Comparison of ENCODE assay signal across 11 mouse cellular contexts in the genomic region with DNA sequence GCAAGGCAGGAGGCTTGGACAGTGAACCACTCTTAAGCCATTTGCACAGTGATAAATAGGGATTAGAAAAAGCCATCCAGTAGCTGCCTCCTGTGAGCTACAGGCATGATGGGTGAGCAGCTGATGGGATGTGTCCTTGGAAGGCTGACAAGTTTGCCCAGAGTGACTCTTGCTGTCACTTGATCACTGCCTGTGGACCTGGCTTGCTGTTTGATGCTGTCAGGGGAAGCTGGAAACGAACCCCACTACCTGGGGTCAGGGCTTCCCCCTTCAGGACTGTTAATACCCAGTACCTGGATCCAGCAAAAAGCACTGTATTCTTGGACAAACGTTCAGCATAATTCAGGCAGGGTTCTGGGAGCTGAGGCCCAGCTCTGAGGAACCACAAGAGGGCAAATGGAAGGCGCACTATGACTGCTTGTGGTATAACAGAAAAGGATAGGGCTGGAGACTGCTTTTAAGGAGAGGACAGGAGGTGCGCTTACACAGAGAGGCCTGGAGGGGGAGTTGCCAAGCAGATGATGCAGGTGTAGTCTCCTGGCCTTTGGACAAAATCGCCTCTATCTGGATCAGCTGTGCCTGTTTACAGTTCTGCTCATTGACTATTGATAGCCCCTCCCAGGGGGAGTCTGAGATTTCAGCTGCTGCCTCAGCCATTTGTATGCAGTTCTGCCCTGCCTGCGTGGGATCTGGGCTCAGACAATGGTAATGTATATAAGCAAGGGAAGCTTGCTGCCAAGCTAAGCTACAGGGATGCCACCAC. TPM values are rescaled to one million over a fixed set of nuclear protein-coding genes. Genes with fewer than 3 reads are reported as not detected.
A peak's percentile ranks its signal among the peaks of the same experiment; 100 is the strongest.
DNase-seq lines count a peak whose midpoint lies in the region; ATAC-seq and TF ChIP-seq lines count a peak whose summit lies in the region.
"Had no signal": no experiment of that assay in that cellular context is flagged by ENCODE, and none has a peak within 500 bp of the region (broad histone marks: within the 10 kb centered on the region; RNA-seq: fewer than 3 reads in every experiment).

No protein-coding gene starts in this region.

- H3K4me1 ChIP-seq in forebrain, postnatal 0 days (ENCODE audit: insufficient read depth) = peaks cover 6% of the 10 kb centered on the region; the same call in 1 of the 2 replicates
- H3K4me1 ChIP-seq in forebrain, embryonic 10.5 days = peaks cover 28% of the 10 kb centered on the region
- H3K4me1 ChIP-seq in liver, postnatal 0 days (ENCODE audit: insufficient read depth) = peaks cover 29% of the 10 kb centered on the region
- no peaks in the 10 kb centered on the region; the same call in 1 of the 2 replicates for H3K4me1 ChIP-seq in cerebellum, adult 2 months (ENCODE audit: control insufficient read depth, insufficient read depth, low read length)

- no peak for DNase-seq in forebrain, postnatal 0 days
- no peak for DNase-seq in forebrain, embryonic 10.5 days (ENCODE audit: extremely low spot score, low spot score)
- peak; percentile 21 for DNase-seq in thymus, postnatal 0 days (ENCODE audit: low spot score)
- DNase-seq in thymus, postnatal 10 days (ENCODE audit: low spot score in 2 of 2) = no peak
- DNase-seq in liver, postnatal 0 days = no peak
- peak; percentile 53 for DNase-seq in thymus, postnatal 4 days
- DNase-seq in ovary, postnatal 14 days (ENCODE audit: low spot score) = no peak
- no peak for DNase-seq in cerebellum, adult 2 months
- DNase-seq: cerebellum, adult 9-10 months; kidney, adult 11 months had no signal

- TF ChIP-seq CTCF in forebrain, postnatal 0 days (IDR thresholded peaks at IDR 0.05; ENCODE audit: low read depth) = 0 out of 2 replicates have a peak, but pooled peaks have one; percentile 36
- peak; percentile 60 for TF ChIP-seq CTCF in liver, postnatal 0 days (IDR thresholded peaks at IDR 0.05; ENCODE audit: low read depth)
- no peak for TF ChIP-seq CTCF in cerebellum, adult 2 months (IDR thresholded peaks at IDR 0.05; ENCODE audit: borderline replicate concordance, insufficient read depth, low read depth, low read length)

- H3K27ac ChIP-seq in forebrain, postnatal 0 days (ENCODE audit: low read depth, low read length) = no peak overlapping the region
- no peak overlapping the region for H3K27ac ChIP-seq in forebrain, embryonic 10.5 days
- H3K27ac ChIP-seq in liver, postnatal 0 days (ENCODE audit: low read depth) = no peak overlapping the region
- no peak overlapping the region for H3K27ac ChIP-seq in cerebellum, adult 2 months (ENCODE audit: insufficient read depth, low read length)

- TF ChIP-seq EP300 in liver, postnatal 0 days (IDR thresholded peaks at IDR 0.05; ENCODE audit: low read depth) = no peak

- no peaks in the 10 kb centered on the region for H3K27me3 ChIP-seq in forebrain, postnatal 0 days (ENCODE audit: insufficient read depth, low read length)
- no peaks in the 10 kb centered on the region for H3K27me3 ChIP-seq in forebrain, embryonic 10.5 days (ENCODE audit: poor library complexity, severe bottlenecking)
- no peaks in the 10 kb centered on the region for H3K27me3 ChIP-seq in liver, postnatal 0 days (ENCODE audit: insufficient read depth, low read length)
- H3K27me3 ChIP-seq in cerebellum, adult 2 months (ENCODE audit: control insufficient read depth, insufficient read depth, low read length) = no peaks in the 10 kb centered on the region
- H3K27me3 ChIP-seq: Patski had no signal

- peaks cover 21% of the 10 kb centered on the region; the same call in 1 of the 2 replicates for H3K36me3 ChIP-seq in forebrain, postnatal 0 days (ENCODE audit: insufficient read depth)
- H3K36me3 ChIP-seq in forebrain, embryonic 10.5 days (replicated peaks) = peaks cover 39% of the 10 kb centered on the region
- H3K36me3 ChIP-seq in liver, postnatal 0 days (replicated peaks; ENCODE audit: insufficient read depth, low read length) = peaks cover 25% of the 10 kb centered on the region

- no peak overlapping the region for H3K4me3 ChIP-seq in forebrain, postnatal 0 days (ENCODE audit: low read depth, low read length)
- H3K4me3 ChIP-seq in forebrain, embryonic 10.5 days = no peak overlapping the region
- H3K4me3 ChIP-seq in liver, postnatal 0 days (ENCODE audit: low read depth, low read length) = no peak overlapping the region
- no peak overlapping the region for H3K4me3 ChIP-seq in cerebellum, adult 2 months (replicated peaks; ENCODE audit: insufficient read depth, low read depth, low read length)

- no peaks in the 10 kb centered on the region for H3K9me3 ChIP-seq in forebrain, postnatal 0 days (ENCODE audit: low read length)
- H3K9me3 ChIP-seq in forebrain, embryonic 10.5 days = no peaks in the 10 kb centered on the region
- H3K9me3 ChIP-seq in liver, postnatal 0 days (ENCODE audit: low read length) = no peaks in the 10 kb centered on the region

- ATAC-seq in forebrain, postnatal 0 days = peak; percentile 36; the same call in 1 of the 2 replicates
- no peak for ATAC-seq in liver, postnatal 0 days
- ATAC-seq: Patski had no signal

- H3K4me2 ChIP-seq in forebrain, postnatal 0 days (ENCODE audit: low read depth) = no peak overlapping the region
- no peak overlapping the region for H3K4me2 ChIP-seq in liver, postnatal 0 days (ENCODE audit: low read depth, low read length)

- 49% methylated on average over 6 of the region's 6 CpGs for WGBS in forebrain, postnatal 0 days
- 46% methylated on average over 6 of the region's 6 CpGs for WGBS in forebrain, embryonic 10.5 days
- 46% methylated on average over 6 of the region's 6 CpGs for WGBS in liver, postnatal 0 days (ENCODE audit: insufficient replicate concordance)
- WGBS in cerebellum, adult 2 months = 46% methylated on average over 6 of the region's 6 CpGs

- H3K9ac ChIP-seq in forebrain, postnatal 0 days = no peak overlapping the region
- no peak overlapping the region for H3K9ac ChIP-seq in liver, postnatal 0 days (replicated peaks)

- TF ChIP-seq POLR2A in cerebellum, adult 2 months (IDR thresholded peaks at IDR 0.05; ENCODE audit: borderline replicate concordance, insufficient read depth, low read length) = no peak

RNA-seq across cellular contexts. Expression of a gene that starts 2.7 kb away (rescaled TPM):
- total RNA-seq in forebrain, postnatal 0 days (2014; rRNA removed) = 0.38 and 2.2 TPM in 2 replicates
- 0.87 and 1.6 TPM in 2 replicates for polyA plus RNA-seq in forebrain, postnatal 0 days (2015; fragmentation: Nextera tagmentation; extraction: Ambion mirVana)
- polyA plus RNA-seq in forebrain, embryonic 10.5 days (2016; fragmentation: Nextera tagmentation; extraction: Ambion mirVana) = 0.40 and 0.84 TPM in 2 replicates
- polyA plus RNA-seq in thymus, postnatal 0 days (2015; fragmentation: Nextera tagmentation; extraction: Ambion mirVana) = 136 and 152 TPM in 2 replicates
- polyA plus RNA-seq in liver, postnatal 0 days (2015; fragmentation: Nextera tagmentation; extraction: Ambion mirVana) = 108 and 111 TPM in 2 replicates
- polyA plus RNA-seq in cerebellum, adult 2 months (2012; rRNA removed) = 1.8 and 3.0 TPM in 2 replicates

RNA-seq across cellular contexts. Expression of a gene that starts 14.9 kb away (rescaled TPM):
- 40.5 and 43.1 TPM in 2 replicates for total RNA-seq in forebrain, postnatal 0 days (2014; rRNA removed)
- polyA plus RNA-seq in forebrain, postnatal 0 days (2015; fragmentation: Nextera tagmentation; extraction: Ambion mirVana) = 57.7 and 58.9 TPM in 2 replicates
- polyA plus RNA-seq in forebrain, embryonic 10.5 days (2016; fragmentation: Nextera tagmentation; extraction: Ambion mirVana) = 80.2 and 81.1 TPM in 2 replicates
- 45.4 and 45.7 TPM in 2 replicates for polyA plus RNA-seq in thymus, postnatal 0 days (2015; fragmentation: Nextera tagmentation; extraction: Ambion mirVana)
- polyA plus RNA-seq in liver, postnatal 0 days (2015; fragmentation: Nextera tagmentation; extraction: Ambion mirVana) = 15.1 and 15.9 TPM in 2 replicates
- 23.7 and 27.2 TPM in 2 replicates for polyA plus RNA-seq in cerebellum, adult 2 months (2012; rRNA removed)

Comparison
In these comparisons a context has a peak if more than half of its experiments do, and no peak if none do; other contexts are left out.
1. DNase-seq: peak in thymus, postnatal 0 days (single experiment) and thymus, postnatal 4 days (single experiment); none in forebrain, postnatal 0 days (single experiment), forebrain, embryonic 10.5 days (single experiment), thymus, postnatal 10 days (0 of 2), liver, postnatal 0 days (single experiment), ovary, postnatal 14 days (single experiment) and cerebellum, adult 2 months (0 of 2).
2. RNA of a gene that starts 2.7 kb away (polyA plus RNA-seq): 136 to 152 TPM in thymus, postnatal 0 days and 108 to 111 TPM in liver, postnatal 0 days; 1.8 to 3.0 TPM in cerebellum, adult 2 months, 0.87 to 1.6 TPM in forebrain, postnatal 0 days and 0.40 to 0.84 TPM in forebrain, embryonic 10.5 days; every median in the first group is over 10 times any median in the second.